Mouse (Mus musculus): Measurements from ENCODE around the gene Plcd4.

Plcd4 gene

DNA sequence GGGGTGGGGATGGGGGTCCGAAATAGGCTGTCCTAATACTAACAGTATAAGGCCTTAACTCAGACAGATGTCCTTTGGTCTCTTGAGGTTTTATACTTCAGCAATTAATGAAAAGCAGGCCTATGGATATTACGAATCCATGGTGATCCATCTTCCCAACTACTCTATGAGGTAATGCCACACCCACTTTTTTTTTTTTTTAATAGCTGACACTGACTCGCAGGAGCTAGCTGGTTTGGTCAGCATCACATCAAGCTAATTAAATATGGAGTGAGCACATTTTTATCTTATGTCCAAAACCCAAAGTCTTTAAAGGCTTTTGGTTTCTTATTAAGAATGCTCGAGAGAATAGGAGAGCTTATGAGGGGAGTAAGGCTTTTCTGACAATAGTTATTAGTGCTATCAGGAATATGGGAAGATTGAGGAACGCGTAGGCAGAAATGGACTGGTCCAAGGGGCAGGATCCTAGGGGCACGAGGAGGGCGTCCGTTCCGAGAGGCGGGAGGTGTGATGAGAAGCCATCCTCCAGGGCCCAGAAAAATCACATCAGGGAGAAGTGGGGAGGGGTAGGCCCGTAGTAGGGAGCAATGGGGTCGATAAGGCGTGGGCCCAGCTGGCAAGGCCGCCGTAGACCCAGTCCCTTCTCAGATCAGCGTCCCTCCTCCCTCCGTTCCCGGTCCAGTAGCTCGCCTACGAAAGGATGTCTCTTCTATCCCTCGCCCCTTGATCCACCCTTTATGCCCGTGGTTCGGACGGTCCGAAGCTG is 58.0 kb downstream of the Plcd4 start:
- DNase-seq (ENCODE audit: low spot score in 2 of 2): no peak

GRCm38 (mm10) chr1:74601267-74601962 is 58.7 kb downstream of the Plcd4 start, which contains the start of the genes Rnf25 and Stk36:
Rnf25 (minus strand) TSS chr1:74601397.
Stk36 (plus strand) TSS chr1:74601445.
- peak; percentile 78 to 80 for DNase-seq (ENCODE audit: low spot score in 2 of 2)
